Mouse (Mus musculus) cerebellum, adult (tissue): Measurements from ENCODE around the gene Myoc.

Experiments
- ATAC-seq: cut with Nextera tagmentation; 2 replicates; pipeline ENCODE4 v1.9.2; 2017; ENCODE audit warnings: mild to moderate bottlenecking, moderate library complexity, mixed read lengths; ENCODE audit not compliant: insufficient number of reproducible peaks, low FRiP score, low TSS enrichment

Gene Myoc

GRCm38 (mm10) chr1:162646083-162646686 is 7.2 kb downstream of the Myoc start:
- no peak for ATAC-seq

- no peak for ATAC-seq
Observed at GRCm38 (mm10) chr1:162648416-162648815, 9.5 kb downstream of the Myoc start.

- ATAC-seq, result no peak
Observed at GRCm38 (mm10) chr1:162658119-162658518, 19.2 kb downstream of the Myoc start, which contains the start of gene Myocos. TSS of gene Myocos (minus strand) at chr1:162658219.

- ATAC-seq, result no peak
Observed at GRCm38 (mm10) chr1:162660276-162660860, 21.4 kb downstream of the Myoc start.

GRCm38 (mm10) chr1:162664826-162665475 is 26.0 kb downstream of the Myoc start:
- ATAC-seq, result peak; percentile 98

- ATAC-seq, result no peak
Observed at GRCm38 (mm10) chr1:162665486-162666174, 26.7 kb downstream of the Myoc start.

- ATAC-seq, result no peak
Observed at GRCm38 (mm10) chr1:162693721-162694120, 54.8 kb downstream of the Myoc start.

- no peak for ATAC-seq
Observed at GRCm38 (mm10) chr1:162697866-162698265, 58.9 kb downstream of the Myoc start.
